Mouse (Mus musculus): ENCODE data around the gene Prn. TPM values are rescaled to one million over a fixed set of nuclear protein-coding genes. Genes with fewer than 3 reads are reported as not detected.

Gene Prn
- total and polyA plus RNA-seq, 3 experiments = not detected

DNA sequence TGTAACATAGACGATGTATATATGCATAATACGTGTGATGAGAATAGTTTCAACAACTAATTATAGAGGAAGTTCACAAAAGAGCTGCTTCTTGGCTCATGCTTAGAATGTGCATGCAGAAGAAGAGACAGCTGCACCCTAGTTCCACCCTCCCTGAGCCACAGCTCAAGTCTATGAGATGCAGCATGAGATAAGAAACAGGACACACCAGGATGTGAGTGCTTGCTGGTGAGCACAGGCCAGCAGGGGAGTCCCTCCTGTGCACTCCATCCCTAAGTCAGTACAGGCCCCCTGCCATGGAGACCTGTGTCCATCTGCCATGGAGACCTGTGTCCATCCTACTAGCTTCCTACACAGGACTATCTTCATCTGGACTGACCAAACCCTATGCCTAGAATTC, 60.8 kb downstream of the Prn start:
- TF ChIP-seq MAFK (IDR thresholded peaks at IDR 0.05; ENCODE audit: borderline replicate concordance, low read depth, low read length) (no peak), USF1 (IDR thresholded peaks at IDR 0.05; ENCODE audit: low read depth, low read length) (no peak), SMC3 (IDR thresholded peaks at IDR 0.05; ENCODE audit: low read depth, low read length) (no peak), SIN3A (IDR thresholded peaks at IDR 0.05; ENCODE audit: low read length) (no peak), MXI1 (IDR thresholded peaks at IDR 0.05; ENCODE audit: low read depth, low read length) (no peak)
- no peaks in the 10 kb centered on the region for H3K9me3 ChIP-seq (replicated peaks; ENCODE audit: insufficient read depth, low read length)
- no peak for DNase-seq (ENCODE audit: low read depth, low spot score)
- H3K79me2 ChIP-seq (ENCODE audit: control insufficient read depth, insufficient read depth, low read length, poor library complexity) = no peaks in the 10 kb centered on the region
- H3K4me3 ChIP-seq (ENCODE audit: control insufficient read depth in 1 of 2, insufficient read depth in 1 of 2, low read depth in 2 of 2, low read length in 2 of 2) = no peak overlapping the region
- H3K36me3 ChIP-seq (ENCODE audit: control insufficient read depth in 1 of 2, insufficient read depth in 2 of 2, low read length in 2 of 2) = no peaks in the 10 kb centered on the region
- H3K27ac ChIP-seq (ENCODE audit: control insufficient read depth, low read depth, low read length) = no peak overlapping the region
- no peak overlapping the region for H3K9ac ChIP-seq (ENCODE audit: control insufficient read depth, low read depth, low read length, poor library complexity, severe bottlenecking)
- H3K4me1 ChIP-seq (ENCODE audit: control insufficient read depth in 1 of 2, insufficient read depth in 2 of 2, low read length in 2 of 2) = no peaks in the 10 kb centered on the region
- no peaks in the 10 kb centered on the region for H3K27me3 ChIP-seq (ENCODE audit: control insufficient read depth in 1 of 2, insufficient read depth in 2 of 2, low read length in 2 of 2)

- no peaks in the 10 kb centered on the region for H3K36me3 ChIP-seq (ENCODE audit: control insufficient read depth in 1 of 2, insufficient read depth in 2 of 2, low read length in 2 of 2)
- TF ChIP-seq MYC (IDR thresholded peaks at IDR 0.05; ENCODE audit: low read depth, low read length) (no peak), RAD21 (IDR thresholded peaks at IDR 0.05; ENCODE audit: low read depth, low read length) (no peak), MEF2A (IDR thresholded peaks at IDR 0.05; ENCODE audit: extremely low read depth, insufficient replicate concordance, low read depth, low read length, poor library complexity, severe bottlenecking) (no peak)
- H3K27me3 ChIP-seq (ENCODE audit: control insufficient read depth in 1 of 2, insufficient read depth in 2 of 2, low read length in 2 of 2) = no peaks in the 10 kb centered on the region
- H3K9me3 ChIP-seq (replicated peaks; ENCODE audit: insufficient read depth, low read length) = no peaks in the 10 kb centered on the region
- no peaks in the 10 kb centered on the region for H3K4me1 ChIP-seq (ENCODE audit: control insufficient read depth in 1 of 2, insufficient read depth in 2 of 2, low read length in 2 of 2)
- H3K79me2 ChIP-seq (ENCODE audit: control insufficient read depth, insufficient read depth, low read length, poor library complexity) = no peaks in the 10 kb centered on the region
- H3K9ac ChIP-seq (ENCODE audit: control insufficient read depth, low read depth, low read length, poor library complexity, severe bottlenecking) = no peak overlapping the region
- no peak overlapping the region for H3K27ac ChIP-seq (ENCODE audit: control insufficient read depth, low read depth, low read length)
- DNase-seq (ENCODE audit: low read depth, low spot score) = no peak
- no peak overlapping the region for H3K4me3 ChIP-seq (ENCODE audit: control insufficient read depth in 1 of 2, insufficient read depth in 1 of 2, low read depth in 2 of 2, low read length in 2 of 2)
Measured at GRCm38 (mm10) chr2:131971098-131971497, 61.3 kb downstream of the Prn start.

- no peak overlapping the region for H3K4me3 ChIP-seq (ENCODE audit: control insufficient read depth in 1 of 2, insufficient read depth in 1 of 2, low read depth in 2 of 2, low read length in 2 of 2)
- no peak for TF ChIP-seq MYC (IDR thresholded peaks at IDR 0.05; ENCODE audit: low read depth, low read length)
- no peak for TF ChIP-seq ZKSCAN1 (IDR thresholded peaks at IDR 0.05; ENCODE audit: low read depth, low read length)
- no peak for TF ChIP-seq POLR2A (IDR thresholded peaks at IDR 0.05; ENCODE audit: control insufficient read depth in 1 of 2, insufficient read depth in 1 of 2, low read depth in 1 of 2, low read length in 2 of 2, poor library complexity in 1 of 2)
- TF ChIP-seq USF2 (IDR thresholded peaks at IDR 0.05; ENCODE audit: borderline replicate concordance in 1 of 2, insufficient read depth in 1 of 2, low read depth in 1 of 2, low read length in 2 of 2) = no peak
- no peak for TF ChIP-seq EP300 (IDR thresholded peaks at IDR 0.05; ENCODE audit: low read depth in 1 of 2, low read length in 2 of 2)
- TF ChIP-seq RAD21 (IDR thresholded peaks at IDR 0.05; ENCODE audit: low read depth, low read length) = no peak
- no peaks in the 10 kb centered on the region for H3K9me3 ChIP-seq (replicated peaks; ENCODE audit: insufficient read depth, low read length)
- no peaks in the 10 kb centered on the region for H3K79me2 ChIP-seq (ENCODE audit: control insufficient read depth, insufficient read depth, low read length, poor library complexity)
- no peak overlapping the region for H3K27ac ChIP-seq (ENCODE audit: control insufficient read depth, low read depth, low read length)
- no peaks in the 10 kb centered on the region for H3K36me3 ChIP-seq (ENCODE audit: control insufficient read depth in 1 of 2, insufficient read depth in 2 of 2, low read length in 2 of 2)
- H3K9ac ChIP-seq (ENCODE audit: control insufficient read depth, low read depth, low read length, poor library complexity, severe bottlenecking) = no peak overlapping the region
- no peaks in the 10 kb centered on the region; a peak in 1 of 4 replicates for H3K27me3 ChIP-seq (ENCODE audit: control insufficient read depth in 1 of 2, insufficient read depth in 2 of 2, low read length in 2 of 2)
- no peaks in the 10 kb centered on the region for H3K4me1 ChIP-seq (ENCODE audit: control insufficient read depth in 1 of 2, insufficient read depth in 2 of 2, low read length in 2 of 2)
- DNase-seq (ENCODE audit: low read depth, low spot score) = no peak
Measured at GRCm38 (mm10) chr2:131976663-131977062, 66.9 kb downstream of the Prn start.
